Mouse (Mus musculus) fibroblast of lung, adult 2 months (primary cell): ENCODE results near the gene Zfp989.
"Not testable (repeated sequence)": the region's sequence is repeated elsewhere in the genome, so short reads cannot be mapped to it uniquely, and the experiment has no call there.

Experiments
- DNase-seq: peaks from one replicate; pipeline ENCODE4 v3.0.0-alpha.2; 2011; ENCODE audit warnings: low read depth

Gene Zfp989

GRCm38 (mm10) chr4:146971757-146972156, at the start of gene Zfp989:
Gene Zfp989, plus strand, starts transcription at chr4:146971976.
- DNase-seq = not testable (repeated sequence)

GRCm38 (mm10) chr4:146932311-146933082, 39.3 kb upstream of the Zfp989 start:
- DNase-seq = no peak

- not testable (repeated sequence) for DNase-seq
These were observed 30.1 kb upstream of the Zfp989 start for GRCm38 (mm10) chr4:146941691-146942090.

- not testable (repeated sequence) for DNase-seq
These were observed 4.8 kb downstream of the Zfp989 start for GRCm38 (mm10) chr4:146976581-146976980.

GRCm38 (mm10) chr4:147018400-147018799, 46.6 kb downstream of the Zfp989 start:
- DNase-seq = not testable (repeated sequence)

GRCm38 (mm10) chr4:147021550-147021949, 49.8 kb downstream of the Zfp989 start, which contains the start of gene Rex2:
Gene Rex2, plus strand, starts transcription at chr4:147021850.
- not testable (repeated sequence) for DNase-seq

- DNase-seq = not testable (repeated sequence)
These were observed 54.6 kb downstream of the Zfp989 start for GRCm38 (mm10) chr4:147026374-147026773.

GRCm38 (mm10) chr4:147031308-147032036, 59.7 kb downstream of the Zfp989 start:
- DNase-seq = not testable (repeated sequence)
